Comparison of ENCODE assay signal across 23 mouse cellular contexts in the genomic region with DNA sequence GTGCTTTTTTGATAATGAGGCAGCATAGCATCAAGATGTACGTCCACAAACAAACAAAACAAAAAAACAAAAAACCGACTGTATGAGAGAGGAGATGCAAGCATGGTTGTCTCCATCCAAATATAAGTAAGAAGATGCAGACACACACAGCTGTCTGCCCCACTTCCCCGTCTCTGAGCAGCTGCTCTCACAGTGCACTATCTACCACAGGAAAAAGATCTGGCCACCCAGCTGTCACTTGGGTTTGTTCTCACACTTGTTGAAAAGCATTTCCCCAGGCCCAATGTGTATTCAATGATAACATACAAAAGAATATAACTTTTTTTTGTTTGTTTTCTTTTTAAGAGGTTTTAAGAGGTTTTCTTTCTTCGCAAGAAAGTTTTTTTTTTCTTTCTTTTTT.
DNase-seq lines count a peak whose midpoint lies in the region; ATAC-seq and TF ChIP-seq lines count a peak whose summit lies in the region.
"Had no signal": no experiment of that assay in that cellular context is flagged by ENCODE, and none has a peak within 500 bp of the region (broad histone marks: within the 10 kb centered on the region; RNA-seq: fewer than 3 reads in every experiment).

No protein-coding gene starts in this region.

- H3K4me1 ChIP-seq in embryonic facial prominence, embryonic 14.5 days (ENCODE audit: control insufficient read depth, insufficient read depth, low read length) = peaks cover 13% of the 10 kb centered on the region
- H3K4me1 ChIP-seq in embryonic facial prominence, embryonic 10.5 days = peaks cover 42% of the 10 kb centered on the region
- 0 out of 2 replicates have a peak, but pooled peaks cover 3% of the 10 kb centered on the region for H3K4me1 ChIP-seq in lung, embryonic 14.5 days (ENCODE audit: insufficient read depth)
- H3K4me1 ChIP-seq in lung, adult 2 months (ENCODE audit: control insufficient read depth, insufficient read depth, low read length) = no peaks in the 10 kb centered on the region
- H3K4me1 ChIP-seq in stomach, embryonic 16.5 days (ENCODE audit: control insufficient read depth, insufficient read depth, low read length) = peaks cover 27% of the 10 kb centered on the region

- peak; percentile 77; the same call in 1 of the 2 replicates for ATAC-seq in embryonic facial prominence, embryonic 14.5 days (ENCODE audit: low read depth)
- 0 out of 2 replicates have a peak, but pooled peaks have one; percentile 29 for ATAC-seq in lung, embryonic 14.5 days (ENCODE audit: insufficient read depth)
- ATAC-seq in stomach, embryonic 16.5 days (ENCODE audit: insufficient read depth, low FRiP score) = no peak
- ATAC-seq: forebrain, embryonic 13.5 days; Patski had no signal

- TF ChIP-seq POLR2A in lung, adult 2 months (IDR thresholded peaks at IDR 0.05; ENCODE audit: borderline replicate concordance, extremely low read depth, low read depth, low read length) = no peak

- no peaks in the 10 kb centered on the region for H3K9me3 ChIP-seq in embryonic facial prominence, embryonic 14.5 days (ENCODE audit: control insufficient read depth, low read length)
- no peaks in the 10 kb centered on the region for H3K9me3 ChIP-seq in embryonic facial prominence, embryonic 10.5 days
- no peaks in the 10 kb centered on the region for H3K9me3 ChIP-seq in lung, embryonic 14.5 days (ENCODE audit: low read depth, low read length)
- no peaks in the 10 kb centered on the region for H3K9me3 ChIP-seq in stomach, embryonic 16.5 days (replicated peaks; ENCODE audit: control insufficient read depth, low read length)
- H3K9me3 ChIP-seq: forebrain, embryonic 13.5 days; heart, embryonic 10.5 days; hindbrain, embryonic 13.5 days; neural tube, embryonic 13.5 days had no signal

- no peak overlapping the region for H3K4me2 ChIP-seq in embryonic facial prominence, embryonic 14.5 days (ENCODE audit: low read depth, low read length)
- no peak overlapping the region for H3K4me2 ChIP-seq in lung, embryonic 14.5 days
- no peak overlapping the region for H3K4me2 ChIP-seq in stomach, embryonic 16.5 days (ENCODE audit: low read depth, low read length)
- H3K4me2 ChIP-seq: forebrain, embryonic 13.5 days; hindbrain, embryonic 13.5 days; neural tube, embryonic 13.5 days had no signal

- WGBS in embryonic facial prominence, embryonic 14.5 days = 72% methylated on average over 4 of the region's 4 CpGs
- 77% methylated on average over 4 of the region's 4 CpGs for WGBS in embryonic facial prominence, embryonic 10.5 days
- WGBS in lung, embryonic 14.5 days = 28% methylated on average over 4 of the region's 4 CpGs
- WGBS in lung, adult 2 months = 60% methylated on average over 4 of the region's 4 CpGs
- WGBS in stomach, embryonic 16.5 days = 48% methylated on average over 4 of the region's 4 CpGs

- H3K9ac ChIP-seq in embryonic facial prominence, embryonic 14.5 days (ENCODE audit: low read depth, low read length) = no peak overlapping the region
- H3K9ac ChIP-seq in lung, embryonic 14.5 days = no peak overlapping the region
- no peak overlapping the region for H3K9ac ChIP-seq in stomach, embryonic 16.5 days (ENCODE audit: low read length)
- H3K9ac ChIP-seq: forebrain, embryonic 13.5 days; hindbrain, embryonic 13.5 days; neural tube, embryonic 13.5 days had no signal

- H3K27me3 ChIP-seq in embryonic facial prominence, embryonic 14.5 days (replicated peaks; ENCODE audit: control insufficient read depth, insufficient read depth, low read length) = no peaks in the 10 kb centered on the region
- H3K27me3 ChIP-seq in embryonic facial prominence, embryonic 10.5 days (replicated peaks; ENCODE audit: low read depth, poor library complexity, severe bottlenecking) = no peaks in the 10 kb centered on the region
- H3K27me3 ChIP-seq in lung, embryonic 14.5 days (ENCODE audit: insufficient read depth, low read length) = no peaks in the 10 kb centered on the region
- no peaks in the 10 kb centered on the region for H3K27me3 ChIP-seq in stomach, embryonic 16.5 days (ENCODE audit: control insufficient read depth, insufficient read depth, low read length)
- H3K27me3 ChIP-seq: forebrain, embryonic 13.5 days; hindbrain, embryonic 13.5 days; neural tube, embryonic 13.5 days; Patski had no signal

- H3K27ac ChIP-seq in embryonic facial prominence, embryonic 14.5 days (replicated peaks; ENCODE audit: low read depth, low read length) = no peak overlapping the region
- H3K27ac ChIP-seq in embryonic facial prominence, embryonic 10.5 days (replicated peaks) = no peak overlapping the region
- no peak overlapping the region for H3K27ac ChIP-seq in lung, embryonic 14.5 days (ENCODE audit: low read depth)
- H3K27ac ChIP-seq in stomach, embryonic 16.5 days (ENCODE audit: low read length) = peak overlapping the region; percentile 43; the same call in 1 of the 2 replicates
- H3K27ac ChIP-seq: forebrain, embryonic 13.5 days; gastrocnemius, adult 2 months; heart, embryonic 10.5 days; hindbrain, embryonic 13.5 days; neural tube, embryonic 13.5 days had no signal

- TF ChIP-seq CTCF in lung, embryonic 14.5 days (IDR thresholded peaks at IDR 0.05; ENCODE audit: low read depth) = no peak
- no peak for TF ChIP-seq CTCF in lung, adult 2 months (IDR thresholded peaks at IDR 0.05; ENCODE audit: insufficient read depth, low read length)

- 0 out of 2 replicates have a peak, but pooled peaks cover 13% of the 10 kb centered on the region for H3K36me3 ChIP-seq in embryonic facial prominence, embryonic 14.5 days (ENCODE audit: control insufficient read depth, insufficient read depth, low read length)
- H3K36me3 ChIP-seq in embryonic facial prominence, embryonic 10.5 days (replicated peaks) = peaks cover 52% of the 10 kb centered on the region
- H3K36me3 ChIP-seq in lung, embryonic 14.5 days (ENCODE audit: insufficient read depth) = peaks cover 3% of the 10 kb centered on the region; the same call in 1 of the 2 replicates
- no peaks in the 10 kb centered on the region for H3K36me3 ChIP-seq in stomach, embryonic 16.5 days (ENCODE audit: control insufficient read depth, insufficient read depth, low read length)
- H3K36me3 ChIP-seq: hindbrain, embryonic 13.5 days; neural tube, embryonic 13.5 days had no signal

- no peak overlapping the region for H3K4me3 ChIP-seq in embryonic facial prominence, embryonic 14.5 days (ENCODE audit: low read depth, low read length)
- H3K4me3 ChIP-seq in embryonic facial prominence, embryonic 10.5 days = no peak overlapping the region
- H3K4me3 ChIP-seq in lung, embryonic 14.5 days (ENCODE audit: low read depth, low read length) = no peak overlapping the region
- H3K4me3 ChIP-seq in lung, adult 2 months (replicated peaks; ENCODE audit: extremely low read depth, low read depth, low read length) = no peak overlapping the region
- no peak overlapping the region for H3K4me3 ChIP-seq in stomach, embryonic 16.5 days (replicated peaks; ENCODE audit: low read length)
- H3K4me3 ChIP-seq: forebrain, embryonic 13.5 days; gastrocnemius, adult 2 months; heart, embryonic 10.5 days; hindbrain, embryonic 13.5 days; neural tube, embryonic 13.5 days had no signal

- no peak for DNase-seq in embryonic facial prominence, embryonic 14.5 days (ENCODE audit: low spot score)
- DNase-seq in embryonic facial prominence, embryonic 10.5 days (ENCODE audit: low spot score) = no peak
- DNase-seq in lung, embryonic 14.5 days = peak; percentile 64
- no peak for DNase-seq in lung, adult 2 months
- DNase-seq in MEL-GATA-1-ER (ENCODE audit: extremely low read depth, low read depth) = peak; percentile 17
- no peak for DNase-seq in adrenal gland, postnatal 4 days (ENCODE audit: low spot score in 2 of 2)
- DNase-seq in layer of hippocampus, adult 8-10 months (ENCODE audit: low spot score in 2 of 2) = no peak
- DNase-seq: adrenal gland, postnatal 36 days; cerebellum, adult 11 months; cerebellum, adult 9-11 months; gastrocnemius, adult 2 months; kidney, adult 11 months; kidney, postnatal 4 days; layer of hippocampus, adult 9-11 months; left cerebral cortex, postnatal 4 days; lung, postnatal 10 days; midbrain, embryonic 14.5 days had no signal

Comparison
In these comparisons a context has a peak if more than half of its experiments do, and no peak if none do; other contexts are left out.
1. DNase-seq: peak in lung, embryonic 14.5 days (single experiment) and MEL-GATA-1-ER (single experiment); none in embryonic facial prominence, embryonic 14.5 days (single experiment), embryonic facial prominence, embryonic 10.5 days (single experiment), lung, adult 2 months (single experiment), adrenal gland, postnatal 4 days (0 of 2) and layer of hippocampus, adult 8-10 months (0 of 2).